In the genomic region with DNA sequence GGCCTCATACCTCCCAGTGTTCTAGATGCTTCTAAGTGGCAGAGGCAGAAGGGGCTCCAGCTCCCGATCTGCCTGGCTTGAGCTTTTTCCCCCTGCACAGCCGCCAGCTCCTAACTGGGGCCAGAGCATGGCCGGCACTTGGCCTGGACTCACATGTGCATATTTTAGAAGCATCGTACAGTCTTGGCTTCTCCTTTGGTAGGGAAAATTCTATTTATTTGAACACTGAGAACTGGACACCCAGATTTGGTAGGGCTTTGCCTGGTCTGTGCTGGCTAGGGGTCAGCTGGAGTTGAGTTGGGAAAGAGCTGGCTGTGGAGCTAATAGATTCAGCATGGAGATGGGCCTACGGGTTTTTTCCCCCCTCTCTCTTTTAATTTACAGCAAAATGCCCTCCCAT, we compare ENCODE assay signal across 18 mouse cellular contexts.
A peak's percentile ranks its signal among the peaks of the same experiment; 100 is the strongest.
DNase-seq lines count a peak whose midpoint lies in the region; ATAC-seq lines count a peak whose summit lies in the region.
"Had no signal": no experiment of that assay in that cellular context is flagged by ENCODE, and none has a peak within 500 bp of the region (broad histone marks: within the 10 kb centered on the region; RNA-seq: fewer than 3 reads in every experiment).

No protein-coding gene starts in this region.

- H3K9ac ChIP-seq in stomach, embryonic 16.5 days (ENCODE audit: low read length), result no peak overlapping the region
- H3K9ac ChIP-seq: forebrain, postnatal 0 days; heart, embryonic 13.5 days; hindbrain, embryonic 15.5 days; liver, embryonic 13.5 days had no signal

- intact Hi-C loops in gastrocnemius, postnatal 14 days (cut with DNase I; ENCODE audit: low total_unique reads), result no loop called here
- intact Hi-C loops in heart, postnatal 10 days (cut with DNase I), result no loop called here

- peak; percentile 55 for DNase-seq in lung, postnatal 10 days
- no peak for DNase-seq in lung, postnatal 25 days (ENCODE audit: low spot score)
- peak; percentile 61 for DNase-seq in gastrocnemius, postnatal 14 days
- peak; percentile 26 to 45 for DNase-seq in heart, postnatal 10 days
- no peak for DNase-seq in frontal cortex, postnatal 14 days (ENCODE audit: low spot score in 2 of 2)
- no peak for DNase-seq in retina, embryonic 14.5 days (ENCODE audit: low spot score)
- DNase-seq: forebrain, postnatal 0 days; kidney, adult 11 months; kidney, postnatal 14 days; layer of hippocampus, adult 9-11 months; liver, embryonic 13.5 days; midbrain, embryonic 14.5 days; right cerebral cortex, postnatal 4 days; thymus, adult 2 months had no signal

- H3K4me1 ChIP-seq in stomach, embryonic 16.5 days (ENCODE audit: control insufficient read depth, insufficient read depth, low read length), result peaks cover 3% of the 10 kb centered on the region; the same call in 1 of the 2 replicates
- H3K4me1 ChIP-seq: heart, embryonic 13.5 days; liver, embryonic 13.5 days had no signal

- no peaks in the 10 kb centered on the region for H3K27me3 ChIP-seq in stomach, embryonic 16.5 days (ENCODE audit: control insufficient read depth, insufficient read depth, low read length)
- H3K27me3 ChIP-seq: heart, embryonic 13.5 days; hindbrain, embryonic 15.5 days; liver, embryonic 13.5 days had no signal

- no peaks in the 10 kb centered on the region for H3K36me3 ChIP-seq in stomach, embryonic 16.5 days (ENCODE audit: control insufficient read depth, insufficient read depth, low read length)
- H3K36me3 ChIP-seq: heart, embryonic 13.5 days; hindbrain, embryonic 15.5 days; liver, embryonic 13.5 days had no signal

- no peak overlapping the region for H3K4me3 ChIP-seq in stomach, embryonic 16.5 days (replicated peaks; ENCODE audit: low read length)
- H3K4me3 ChIP-seq: heart, embryonic 13.5 days; hindbrain, embryonic 15.5 days; liver, embryonic 13.5 days had no signal

- peak; percentile 37; the same call in 1 of the 2 replicates for ATAC-seq in stomach, embryonic 16.5 days (ENCODE audit: insufficient read depth, low FRiP score)
- ATAC-seq: CD4-positive, CD25-positive, alpha-beta regulatory T cell, adult 4 months; forebrain, postnatal 0 days had no signal

- H3K9me3 ChIP-seq in stomach, embryonic 16.5 days (replicated peaks; ENCODE audit: control insufficient read depth, low read length), result no peaks in the 10 kb centered on the region
- H3K9me3 ChIP-seq: heart, embryonic 13.5 days; hindbrain, embryonic 15.5 days; liver, embryonic 13.5 days had no signal

- no peak overlapping the region for H3K4me2 ChIP-seq in stomach, embryonic 16.5 days (ENCODE audit: low read depth, low read length)
- H3K4me2 ChIP-seq: heart, embryonic 13.5 days; hindbrain, embryonic 15.5 days; liver, embryonic 13.5 days had no signal

- no peak overlapping the region for H3K27ac ChIP-seq in stomach, embryonic 16.5 days (ENCODE audit: low read length)
- H3K27ac ChIP-seq: heart, embryonic 13.5 days; hindbrain, embryonic 15.5 days; liver, embryonic 13.5 days had no signal

- 75% methylated on average over 5 of the region's 5 CpGs for WGBS in stomach, embryonic 16.5 days

Comparison
In these comparisons a context has a peak if more than half of its experiments do, and no peak if none do; other contexts are left out.
1. DNase-seq: peak in lung, postnatal 10 days (single experiment), gastrocnemius, postnatal 14 days (single experiment) and heart, postnatal 10 days (2 of 2); none in lung, postnatal 25 days (single experiment), frontal cortex, postnatal 14 days (0 of 2) and retina, embryonic 14.5 days (single experiment).